Mouse (Mus musculus) testis, postnatal 10 days (tissue): ENCODE data around the gene Hist1h3d.
"Not testable (repeated sequence)": the region's sequence is repeated elsewhere in the genome, so short reads cannot be mapped to it uniquely, and the experiment has no call there.

Experiments used
- DNase-seq: peaks from one replicate; pipeline ENCODE4 v3.0.0; 2021; ENCODE audit warnings: low spot score

The Hist1h3d gene

DNA sequence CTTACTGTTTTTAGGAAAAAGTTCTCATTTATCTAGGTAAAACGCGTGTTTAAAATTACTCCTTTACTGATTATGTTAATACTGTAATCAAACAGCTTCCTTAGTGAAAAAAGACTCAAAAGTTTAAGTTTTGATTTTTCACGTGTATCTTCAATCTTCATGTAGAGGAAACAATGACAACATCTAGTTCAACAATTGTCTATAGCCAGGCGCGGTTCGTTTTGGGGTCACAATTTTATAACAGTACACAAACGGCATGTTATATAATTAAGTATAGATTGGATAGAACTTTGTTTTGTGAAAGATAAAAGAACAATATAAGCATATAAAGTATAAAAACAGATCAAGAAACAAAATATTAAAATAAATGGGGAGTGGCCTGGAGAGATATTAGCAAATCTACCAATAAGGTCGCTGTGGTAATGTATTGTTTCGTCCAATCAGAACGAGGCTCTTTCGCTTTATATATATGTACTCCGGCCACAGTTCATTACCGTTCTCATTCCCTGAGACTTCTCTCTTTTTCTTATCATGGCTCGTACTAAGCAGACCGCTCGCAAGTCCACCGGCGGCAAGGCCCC lies at the start of gene Hist1h3d:
TSS of gene Hist1h3d (plus strand) at position 493 of the 581 bp plus-strand sequence.
- DNase-seq: no peak

DNA sequence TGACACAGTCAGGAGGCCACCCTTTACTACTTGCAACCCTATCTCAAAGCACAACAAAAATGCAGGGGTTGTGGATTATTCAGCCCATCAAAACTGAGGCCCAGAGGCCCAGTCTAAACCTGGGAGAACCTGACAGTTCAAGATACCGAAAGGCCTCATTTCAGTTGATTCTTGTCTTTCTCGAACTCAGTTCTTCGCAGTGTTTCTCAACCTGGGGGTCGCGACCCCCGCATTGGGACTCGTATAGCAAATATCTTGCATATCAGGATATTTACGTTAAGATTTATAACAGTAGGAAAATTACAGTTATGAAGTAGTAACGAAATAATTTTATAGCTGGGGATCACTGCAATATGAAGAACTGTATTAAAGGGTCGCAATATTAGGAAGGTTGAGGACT lies 49.7 kb upstream of the Hist1h3d start:
- DNase-seq: no peak

DNA sequence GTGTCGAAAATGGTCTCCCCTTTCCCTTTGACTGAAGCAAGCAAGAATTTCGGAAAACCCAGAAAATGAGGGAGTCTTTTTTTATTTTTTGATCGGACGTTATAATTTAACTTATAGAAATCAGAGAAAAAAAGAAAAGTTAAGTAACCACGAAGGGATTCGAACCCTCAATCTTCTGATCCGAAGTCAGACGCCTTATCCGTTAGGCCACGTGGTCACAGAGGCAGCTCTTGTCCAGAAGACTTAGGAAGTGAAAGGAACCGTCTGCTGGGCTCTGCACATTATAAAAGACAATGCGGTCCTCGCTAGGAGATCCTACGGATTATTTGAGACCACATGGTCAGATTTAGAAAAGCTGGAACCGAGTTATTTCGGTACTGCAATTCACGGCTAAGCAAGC lies 49.3 kb upstream of the Hist1h3d start:
- DNase-seq: peak; percentile 92

DNA sequence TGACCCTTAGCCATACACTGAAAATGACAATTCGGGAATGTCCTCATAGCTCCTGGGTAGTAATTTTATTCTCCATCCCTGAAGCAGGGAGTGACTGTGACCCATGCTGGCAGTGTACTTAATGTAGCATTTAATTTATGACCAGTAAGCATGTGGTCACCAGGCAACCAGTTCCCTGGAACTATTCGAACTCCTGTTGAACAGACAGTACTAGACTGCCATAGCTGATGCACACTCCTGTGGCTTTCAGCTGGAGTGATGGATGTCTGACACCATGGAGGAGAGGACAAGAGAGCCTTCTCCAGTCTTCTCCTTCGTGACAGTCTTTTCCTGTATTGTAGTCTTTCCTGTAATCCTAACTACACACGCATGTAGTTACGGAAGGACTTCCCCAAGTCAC lies 46.6 kb upstream of the Hist1h3d start:
- no peak for DNase-seq

DNA sequence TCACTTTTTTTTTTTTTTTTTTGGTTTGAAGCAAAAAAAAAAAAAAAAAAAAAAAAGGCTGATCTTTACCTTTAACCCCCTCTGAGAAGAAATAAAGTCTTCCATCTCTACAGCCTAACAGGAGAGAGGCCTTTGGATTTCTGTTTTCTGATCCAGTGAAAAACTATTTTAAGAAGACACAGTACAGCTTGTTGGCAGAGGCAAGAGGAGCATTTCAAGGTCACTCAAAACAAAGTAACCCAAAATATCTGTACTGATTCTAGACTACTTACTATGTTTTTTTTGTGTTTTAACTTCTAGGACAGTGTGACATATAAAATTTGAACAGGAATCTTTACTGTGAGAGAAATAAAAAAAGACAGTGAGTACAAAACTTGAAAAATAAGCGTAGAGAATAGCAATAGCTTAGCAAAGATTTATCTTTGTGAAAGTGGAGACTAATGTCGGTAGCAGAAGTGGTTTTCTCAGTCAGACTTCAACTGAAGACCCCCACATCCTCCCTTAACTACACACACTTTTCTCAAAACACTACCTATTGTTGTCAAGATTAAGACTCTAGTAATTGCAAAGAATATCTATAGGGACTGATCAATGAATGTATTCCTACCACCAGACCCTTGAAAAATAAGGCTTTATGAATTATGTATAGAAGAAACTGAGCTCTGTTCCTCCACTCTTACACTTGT lies 45.9 kb upstream of the Hist1h3d start:
- DNase-seq: no peak

DNA sequence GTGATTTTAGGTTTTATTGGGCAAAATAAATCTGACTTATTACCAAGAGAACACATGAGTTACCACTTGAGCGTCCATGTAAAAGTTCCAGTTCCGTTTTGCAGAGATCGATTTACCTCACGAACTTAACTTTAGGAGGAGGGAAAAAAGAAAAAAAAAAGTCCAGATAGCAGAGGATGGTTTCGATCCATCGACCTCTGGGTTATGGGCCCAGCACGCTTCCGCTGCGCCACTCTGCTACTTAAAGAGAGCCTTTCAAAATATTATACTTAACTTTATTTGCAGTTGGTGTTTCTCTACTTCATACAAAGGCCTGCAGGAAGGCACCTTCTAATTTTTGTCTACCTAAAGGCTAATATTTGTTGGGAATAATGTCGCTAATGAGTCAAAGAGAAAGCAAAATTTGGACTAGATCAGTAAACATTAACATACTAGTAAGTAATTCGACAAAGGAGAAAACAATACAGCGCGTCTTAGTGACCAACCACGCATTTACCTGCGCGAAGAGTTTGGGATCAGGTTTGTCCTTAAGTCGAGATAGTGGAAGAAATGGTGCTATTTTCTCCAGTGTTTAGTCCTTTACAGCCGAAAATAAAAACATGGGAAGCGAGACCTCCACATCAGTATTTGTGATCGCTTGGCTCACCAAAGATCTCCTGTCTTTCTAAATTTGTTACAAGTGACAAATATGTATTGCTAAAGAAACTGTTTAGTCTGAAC lies 45.2 kb upstream of the Hist1h3d start:
- DNase-seq: peak; percentile 63

DNA sequence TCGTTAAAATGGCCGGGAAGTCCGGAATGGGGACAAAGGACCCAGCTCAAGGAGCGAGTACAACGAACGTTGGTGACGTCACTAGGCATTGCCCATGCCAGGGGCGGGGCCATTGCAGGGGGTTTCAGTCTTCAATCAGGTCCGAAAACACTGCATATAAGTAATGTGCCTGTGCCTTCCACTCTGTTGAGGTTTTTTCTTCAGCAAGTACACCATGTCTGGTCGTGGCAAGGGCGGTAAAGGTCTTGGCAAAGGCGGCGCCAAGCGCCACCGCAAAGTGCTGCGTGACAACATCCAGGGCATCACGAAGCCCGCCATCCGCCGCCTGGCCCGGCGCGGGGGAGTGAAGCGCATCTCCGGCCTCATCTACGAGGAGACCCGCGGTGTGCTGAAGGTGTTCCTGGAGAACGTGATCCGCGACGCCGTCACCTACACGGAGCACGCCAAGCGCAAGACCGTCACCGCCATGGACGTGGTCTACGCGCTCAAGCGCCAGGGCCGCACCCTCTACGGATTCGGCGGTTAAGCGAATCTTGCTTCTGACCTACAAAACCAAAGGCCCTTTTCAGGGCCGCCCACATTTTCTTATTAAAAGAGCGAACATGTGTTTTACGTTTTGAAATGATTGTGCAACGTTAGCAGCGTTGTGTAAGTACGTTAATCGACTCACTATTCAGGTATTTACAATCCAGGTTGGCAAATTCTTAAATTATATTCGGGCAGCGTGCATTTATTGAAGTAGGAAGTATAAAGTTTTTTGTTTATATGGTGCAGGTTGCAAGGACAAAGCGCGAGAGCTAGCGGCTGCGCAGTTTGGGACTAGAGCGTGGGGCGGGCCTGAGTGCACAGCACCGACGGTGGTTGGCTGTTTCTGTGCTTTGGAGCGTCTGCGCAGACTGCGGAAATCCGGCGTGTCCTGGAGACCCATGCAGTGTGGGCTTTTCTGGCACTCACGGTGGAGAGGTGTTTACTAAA lies 44.4 kb upstream of the Hist1h3d start, which contains the start of gene Hist1h4h:
TSS of gene Hist1h4h (plus strand) at position 150 of the 975 bp plus-strand sequence.
- peak; percentile 95 for DNase-seq

DNA sequence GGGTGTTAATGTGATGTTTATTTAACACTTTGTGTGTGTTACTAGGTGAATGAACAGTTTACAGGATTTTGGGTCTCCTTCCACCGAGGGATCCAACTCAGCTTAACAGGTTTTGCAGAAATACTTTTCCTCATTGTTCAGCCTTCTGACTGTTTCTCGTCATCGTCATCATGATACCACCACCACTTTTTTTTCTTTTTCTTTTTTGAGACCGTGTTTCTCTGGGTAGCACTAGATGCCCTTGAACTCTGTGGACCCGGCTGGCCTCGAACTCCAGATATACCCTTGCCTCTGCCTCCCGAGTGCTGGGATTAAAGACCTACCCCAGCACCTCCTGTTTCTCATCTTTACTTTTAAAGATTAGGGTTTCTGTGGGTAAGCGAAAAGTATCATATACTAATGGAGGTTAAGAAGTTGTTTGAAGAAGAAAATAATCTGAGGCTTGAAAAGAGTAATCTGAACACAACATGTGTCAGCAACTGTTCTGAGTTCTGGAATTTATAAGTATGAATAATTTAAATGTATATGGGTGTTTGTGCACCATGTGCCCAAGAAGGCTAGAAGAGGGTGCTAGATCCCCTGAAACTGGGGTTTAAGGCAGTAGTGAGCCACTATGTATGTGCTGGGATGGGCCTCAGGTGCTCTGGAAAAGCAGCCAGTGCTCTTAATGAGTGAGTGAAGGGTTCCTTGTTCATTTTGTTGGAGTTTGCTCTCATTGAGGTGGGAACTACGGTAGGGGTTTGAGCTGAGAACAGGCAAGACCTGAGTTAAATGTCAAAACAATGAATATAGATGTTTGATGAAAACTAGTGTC lies 43.1 kb upstream of the Hist1h3d start:
- DNase-seq: no peak

DNA sequence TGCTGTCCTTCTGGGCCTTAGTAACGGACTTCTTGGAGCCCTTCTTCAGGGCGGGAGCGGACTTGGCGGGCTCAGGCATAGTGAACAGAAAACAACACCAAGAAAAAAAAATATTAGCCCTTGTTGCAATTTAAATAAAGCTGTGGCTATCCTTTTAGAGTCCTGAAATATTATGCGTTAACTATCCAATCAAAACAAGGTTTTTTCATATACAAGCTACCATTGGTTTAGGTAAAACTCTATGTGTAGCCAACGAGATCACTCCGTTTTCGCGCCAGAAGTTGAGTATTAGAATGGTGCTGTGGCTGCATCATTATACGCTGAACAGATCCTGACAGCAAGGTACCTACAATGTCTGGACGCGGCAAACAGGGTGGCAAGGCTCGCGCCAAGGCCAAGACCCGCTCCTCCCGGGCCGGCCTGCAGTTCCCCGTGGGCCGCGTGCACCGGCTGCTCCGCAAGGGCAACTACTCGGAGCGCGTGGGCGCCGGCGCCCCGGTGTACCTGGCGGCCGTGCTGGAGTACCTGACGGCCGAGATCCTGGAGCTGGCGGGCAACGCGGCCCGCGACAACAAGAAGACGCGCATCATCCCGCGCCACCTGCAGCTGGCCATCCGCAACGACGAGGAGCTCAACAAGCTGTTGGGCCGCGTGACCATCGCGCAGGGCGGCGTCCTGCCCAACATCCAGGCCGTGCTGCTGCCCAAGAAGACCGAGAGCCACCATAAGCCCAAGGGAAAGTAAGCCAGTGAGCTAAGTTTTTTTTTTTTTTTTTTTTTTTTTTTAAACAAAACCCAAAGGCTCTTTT lies 41.8 kb upstream of the Hist1h3d start, which contains the start of gene Hist1h2af:
TSS of gene Hist1h2af (plus strand) at position 347 of the 808 bp plus-strand sequence.
- DNase-seq: not testable (repeated sequence)

DNA sequence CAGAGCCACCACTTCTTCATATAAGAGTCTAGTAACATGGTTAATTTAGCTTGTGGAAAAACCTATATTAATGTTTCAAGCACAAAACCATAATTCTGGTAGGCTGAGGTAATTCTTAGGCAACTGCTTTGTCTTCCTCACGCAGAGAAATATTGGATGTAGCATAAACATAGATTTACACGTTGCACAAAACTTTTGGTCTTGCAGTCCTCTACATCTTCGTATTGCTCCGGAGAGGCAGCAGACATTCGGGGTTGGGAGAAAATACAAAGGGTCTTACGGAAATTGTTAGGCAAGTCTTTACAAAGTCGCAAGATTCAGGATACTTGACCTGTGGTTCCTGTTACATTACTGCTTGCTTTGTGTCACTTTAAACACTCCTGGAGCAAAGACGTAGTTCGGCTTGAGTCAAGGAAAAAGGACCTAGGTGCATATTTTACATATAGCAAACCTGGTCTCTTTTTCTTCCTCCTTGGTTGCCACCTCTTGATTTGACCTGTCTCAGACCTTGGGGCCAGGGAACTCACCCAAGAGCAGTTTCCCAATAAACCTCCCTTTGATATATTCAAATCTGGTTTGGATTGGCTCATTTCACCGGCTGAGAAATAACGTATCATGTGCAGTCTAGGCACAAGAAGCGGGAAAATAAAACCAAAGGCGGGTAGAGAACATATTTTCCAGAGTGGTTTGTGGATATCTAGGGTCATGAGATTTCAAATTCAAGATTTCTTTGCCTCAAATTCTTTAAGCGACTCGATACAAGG lies 41.0 kb upstream of the Hist1h3d start:
- no peak for DNase-seq

DNA sequence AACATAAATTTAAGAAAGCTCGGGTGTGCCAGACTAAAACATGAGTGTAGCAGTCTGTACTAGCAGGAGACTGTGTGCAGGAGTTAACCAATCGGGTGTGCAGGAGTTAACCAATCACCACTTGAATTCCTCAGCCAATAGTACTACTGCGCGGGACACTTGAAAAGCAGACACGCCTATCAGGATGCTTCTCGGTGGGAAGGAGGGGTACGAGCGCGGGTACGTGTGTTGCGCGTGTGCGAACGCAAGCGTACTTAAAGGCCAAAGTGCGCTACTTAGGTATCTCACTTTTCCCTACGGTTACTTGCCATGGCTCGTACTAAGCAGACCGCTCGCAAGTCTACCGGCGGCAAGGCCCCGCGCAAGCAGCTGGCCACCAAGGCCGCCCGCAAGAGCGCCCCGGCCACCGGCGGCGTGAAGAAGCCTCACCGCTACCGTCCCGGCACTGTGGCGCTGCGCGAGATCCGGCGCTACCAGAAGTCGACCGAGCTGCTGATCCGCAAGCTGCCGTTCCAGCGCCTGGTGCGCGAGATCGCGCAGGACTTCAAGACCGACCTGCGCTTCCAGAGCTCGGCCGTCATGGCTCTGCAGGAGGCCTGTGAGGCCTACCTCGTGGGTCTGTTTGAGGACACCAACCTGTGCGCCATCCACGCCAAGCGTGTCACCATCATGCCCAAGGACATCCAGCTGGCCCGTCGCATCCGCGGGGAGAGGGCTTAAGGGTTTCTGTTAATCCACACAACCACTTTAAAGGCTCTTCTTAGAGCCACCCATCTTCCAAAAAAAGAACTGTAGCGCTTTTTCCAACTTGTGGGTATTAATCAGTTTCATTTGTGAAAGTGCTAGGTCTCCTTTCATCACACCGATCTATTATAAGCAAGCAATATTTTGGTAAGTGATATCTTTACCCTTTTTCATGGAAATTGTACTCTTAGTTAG lies 40.2 kb upstream of the Hist1h3d start, which contains the start of gene Hist1h3g:
TSS of gene Hist1h3g (plus strand) at position 286 of the 939 bp plus-strand sequence.
- peak; percentile 89 for DNase-seq

DNA sequence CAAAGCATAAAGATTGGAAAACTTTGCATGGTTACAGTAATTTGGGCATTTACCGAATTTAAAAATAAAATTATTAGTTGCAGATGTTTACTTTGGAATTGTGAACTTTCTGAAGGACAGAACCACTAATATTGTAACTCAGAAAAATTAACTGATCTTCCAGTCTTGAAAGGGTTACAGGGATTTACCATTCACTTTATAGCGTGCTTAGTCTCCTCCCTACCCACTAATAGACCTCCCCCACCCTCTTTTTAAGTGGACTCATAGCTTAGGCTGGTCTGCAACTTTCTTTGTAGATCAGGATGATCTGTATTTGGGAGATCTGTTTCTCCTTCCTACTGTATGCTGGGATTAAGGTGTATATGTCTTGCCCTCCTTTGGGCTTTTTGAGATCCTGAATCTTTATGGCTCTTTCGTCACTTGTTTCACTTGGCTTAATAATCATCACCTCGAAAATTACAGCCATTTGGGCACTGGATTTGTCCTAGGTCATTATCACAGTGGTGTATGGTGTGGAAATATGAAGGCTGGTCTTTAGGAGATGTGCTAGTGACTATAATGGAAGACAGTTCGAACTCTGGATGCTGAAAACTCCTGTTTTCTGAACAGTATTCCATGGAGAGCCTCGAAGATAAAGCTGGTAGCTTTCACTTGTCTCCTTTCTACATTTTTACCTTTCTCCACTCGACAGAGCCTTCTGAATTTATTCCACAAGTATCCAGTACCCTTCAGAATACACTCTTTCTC lies 39.3 kb upstream of the Hist1h3d start:
- DNase-seq: no peak

DNA sequence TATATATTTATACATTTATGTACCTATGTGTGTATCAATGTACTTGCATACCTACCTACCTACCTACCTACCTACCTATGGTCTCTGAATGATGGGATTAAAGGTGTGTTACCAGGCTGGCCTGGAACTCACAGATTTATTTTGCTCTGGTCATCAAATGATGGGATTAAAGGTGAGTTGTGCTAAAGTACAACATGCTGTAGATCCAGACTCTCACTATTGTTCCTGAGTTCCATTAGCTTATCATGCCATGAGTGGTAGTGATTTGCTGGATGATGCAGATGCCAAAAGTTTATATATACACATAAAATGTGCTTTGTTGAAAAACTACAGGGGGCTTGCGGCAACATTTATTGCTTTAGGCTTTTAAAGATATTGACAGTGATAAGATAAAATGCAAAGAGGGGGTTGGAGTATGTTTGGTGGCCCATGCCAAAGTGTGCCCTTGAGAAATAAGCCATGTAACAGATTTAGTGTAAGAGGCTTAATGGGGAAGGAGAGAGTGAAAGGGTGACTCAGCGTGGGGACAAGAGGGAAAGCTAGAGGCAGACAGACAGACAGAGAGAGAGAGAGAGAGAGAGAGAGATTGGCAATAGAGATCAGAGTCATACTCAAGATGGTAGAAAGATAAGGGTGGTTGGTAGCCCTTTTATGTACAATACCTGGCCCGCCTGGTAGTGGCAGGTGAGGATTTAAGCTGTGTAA lies 38.4 kb upstream of the Hist1h3d start:
- DNase-seq: no peak

DNA sequence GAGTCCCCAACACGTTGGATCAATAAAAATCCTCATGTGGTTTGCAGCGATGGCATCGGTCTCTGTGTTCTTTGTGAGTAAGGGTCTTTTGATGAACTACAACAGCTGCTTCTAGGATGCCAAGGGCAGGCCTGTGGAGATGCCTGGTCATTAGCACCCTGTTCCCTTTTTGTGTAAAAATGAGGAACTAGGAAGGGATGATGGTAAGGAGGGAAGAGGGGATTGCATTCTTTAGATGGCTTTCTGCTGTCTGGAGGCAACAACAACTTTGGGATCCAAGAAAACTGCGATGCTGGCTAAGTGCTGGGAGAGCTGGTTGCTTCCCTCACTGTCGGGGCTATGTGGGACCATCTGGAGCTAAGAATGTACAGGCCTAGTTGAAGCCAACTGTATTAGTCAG lies 37.3 kb upstream of the Hist1h3d start:
- DNase-seq: no peak

DNA sequence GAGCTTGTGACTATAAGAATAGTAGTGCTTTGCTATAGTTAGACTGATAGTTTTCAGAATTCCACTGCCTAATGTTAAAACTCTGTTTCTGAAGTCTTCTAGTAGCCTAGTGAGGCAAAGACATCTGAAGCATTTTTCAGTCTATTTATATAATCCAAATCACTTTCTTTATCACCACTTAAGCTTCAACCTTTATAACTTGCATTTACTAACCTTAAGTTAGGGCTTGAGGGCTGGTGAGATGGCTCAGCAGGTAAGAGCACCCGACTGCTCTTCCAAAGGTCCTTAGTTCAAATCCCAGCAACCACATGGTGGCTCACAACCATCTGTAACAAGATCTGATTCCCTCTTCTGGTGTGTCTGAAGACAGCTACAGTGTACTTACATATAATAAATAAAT lies 35.7 kb upstream of the Hist1h3d start:
- not testable (repeated sequence) for DNase-seq

DNA sequence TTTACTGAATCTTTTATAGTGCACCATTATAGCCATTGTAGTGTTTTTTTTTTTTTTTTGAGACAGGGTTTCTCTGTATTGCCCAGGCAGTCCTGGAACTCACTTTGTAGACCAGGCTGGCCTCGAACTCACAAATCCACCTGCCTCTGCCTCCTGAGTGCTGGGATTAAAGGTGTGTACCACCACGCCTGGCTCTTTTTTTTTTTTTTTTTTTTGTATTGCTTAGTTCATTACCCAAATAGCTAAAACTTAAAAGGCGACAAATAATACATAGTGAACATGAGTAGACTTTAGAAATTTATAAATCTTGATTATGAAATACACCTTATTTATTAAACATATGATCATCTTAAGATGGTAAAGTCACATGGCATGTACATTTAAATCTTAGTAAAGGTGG lies 34.1 kb upstream of the Hist1h3d start:
- no peak for DNase-seq
